Mouse (Mus musculus): ENCODE results near the gene Ces1a.
A peak's percentile ranks its signal among the peaks of the same experiment; 100 is the strongest.

Gene Ces1a

DNA sequence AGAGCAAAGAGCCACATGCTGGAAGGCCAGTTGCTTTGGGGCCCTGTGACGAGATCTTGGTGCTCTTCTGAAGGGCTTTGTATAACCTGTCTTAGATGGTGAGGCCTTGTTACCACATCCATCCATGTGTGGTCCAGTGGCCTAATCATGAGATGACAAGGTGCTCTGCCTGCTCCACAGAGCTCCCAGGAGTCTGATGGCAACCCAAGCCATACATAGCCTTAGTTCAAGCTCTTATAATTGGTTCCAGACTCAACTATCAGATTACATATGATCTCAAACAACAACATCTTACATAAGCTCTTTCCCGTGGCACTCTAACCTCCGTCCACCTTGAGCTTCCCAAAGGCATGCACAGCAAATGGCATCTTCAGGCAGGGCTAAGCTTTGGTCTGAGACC lies at the start of gene Ces1a:
Ces1a (minus strand) TSS at position 101 of the 400 bp plus-strand sequence.
- no peak for DNase-seq (ENCODE audit: low read depth, low spot score)

DNA sequence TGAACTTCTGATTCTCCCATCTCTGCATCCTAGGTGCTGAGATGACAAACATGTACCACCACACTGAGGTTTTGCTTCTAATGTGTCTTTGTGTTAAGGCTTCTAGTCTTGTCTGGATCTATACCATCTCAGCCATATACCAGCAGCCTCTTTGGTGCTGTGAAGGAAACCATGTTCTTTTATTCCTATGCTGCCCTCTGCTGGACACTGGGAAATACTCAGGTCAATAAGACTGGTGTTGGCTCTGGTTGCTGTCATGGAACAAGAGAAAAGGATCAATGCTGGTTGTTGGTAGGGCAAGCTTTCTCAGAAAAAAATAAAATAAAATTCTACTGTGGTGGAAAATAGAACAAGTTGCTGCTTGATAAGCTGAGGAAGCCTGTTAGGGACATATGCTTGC lies 47.4 kb upstream of the Ces1a start:
- peak; percentile 38 for DNase-seq (ENCODE audit: low read depth, low spot score)

DNA sequence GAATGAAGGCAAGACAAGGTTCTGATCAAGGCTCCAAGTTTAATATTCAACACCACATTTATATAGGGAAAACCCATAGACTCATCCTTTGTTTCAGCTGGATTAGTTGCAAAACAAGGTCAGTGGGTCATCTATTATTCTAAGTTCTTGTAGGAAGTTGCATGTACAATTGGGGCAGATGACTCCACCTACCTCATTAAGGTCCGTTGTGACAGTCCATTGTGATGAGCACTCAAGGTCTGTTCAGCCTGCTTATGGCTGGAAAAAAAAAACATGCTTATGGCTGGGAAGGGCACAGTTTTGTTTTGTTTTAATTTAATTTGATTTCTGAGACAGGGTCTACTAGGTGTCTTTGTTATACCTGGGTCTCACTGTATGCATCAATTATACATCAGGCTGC lies 43.3 kb upstream of the Ces1a start:
- DNase-seq (ENCODE audit: low read depth, low spot score), result peak; percentile 75

DNA sequence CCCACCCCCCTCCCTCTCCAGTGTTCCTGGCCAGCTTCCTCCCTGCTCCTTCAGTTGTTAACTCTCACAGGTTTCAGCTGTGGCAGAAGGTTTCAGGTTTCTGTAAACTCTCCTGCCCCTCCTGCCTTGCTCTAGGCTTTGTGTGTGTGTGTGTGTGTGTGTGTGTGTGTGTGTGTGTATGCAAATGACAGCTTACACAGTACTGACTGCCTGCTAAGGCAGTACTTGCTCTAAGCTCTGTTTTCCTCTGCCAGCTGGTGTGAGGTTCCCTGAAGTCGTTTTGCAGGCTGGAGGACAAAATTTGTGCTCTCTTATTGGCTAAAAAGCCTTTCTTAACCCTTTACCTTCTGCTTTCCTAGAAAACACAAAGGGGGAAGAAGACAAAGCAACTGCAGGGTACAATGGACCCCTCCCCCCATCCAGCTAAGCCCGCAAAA lies 40.7 kb upstream of the Ces1a start:
- DNase-seq (ENCODE audit: low read depth, low spot score), result no peak

DNA sequence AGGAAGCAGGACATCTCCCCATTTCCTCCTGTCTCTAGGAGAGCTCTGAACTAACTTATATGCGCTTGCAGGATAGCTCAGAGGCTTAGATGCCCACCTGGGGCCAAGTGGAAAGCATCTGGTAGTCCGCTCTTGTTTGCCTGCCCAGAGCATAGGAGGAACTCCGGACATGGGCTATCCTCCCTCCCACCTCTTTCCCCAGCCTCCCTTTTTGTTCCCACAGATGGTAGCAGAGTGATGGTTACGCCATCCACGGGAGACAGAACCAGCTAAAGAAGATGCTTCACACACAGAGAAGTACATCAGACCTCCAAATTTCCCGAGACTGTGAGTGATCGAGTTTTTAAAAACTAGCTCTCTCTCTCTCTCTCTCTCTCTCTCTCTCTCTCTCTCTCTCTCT lies 40.2 kb upstream of the Ces1a start:
- no peak for DNase-seq (ENCODE audit: low read depth, low spot score)

DNA sequence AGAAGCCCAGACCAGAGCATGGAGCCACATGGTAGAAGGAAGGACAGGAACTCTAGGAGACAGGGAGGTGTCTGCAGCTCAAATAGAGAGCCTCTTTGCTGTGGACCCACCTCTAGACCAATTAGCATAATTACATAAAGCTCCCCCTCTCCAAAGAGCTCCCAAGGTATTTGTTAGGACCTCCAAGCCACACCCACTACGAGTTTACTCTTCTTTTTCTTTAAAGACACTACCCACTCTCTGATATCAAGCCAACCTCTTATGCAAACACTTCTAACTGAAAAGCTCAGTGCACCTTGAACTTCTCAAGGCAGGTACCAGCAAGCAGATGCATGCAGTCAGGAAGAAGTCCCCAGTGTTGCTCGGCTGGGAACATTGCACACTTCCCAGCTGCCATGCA lies 31.9 kb upstream of the Ces1a start, which contains the start of gene Ces1b:
Ces1b (minus strand) TSS at position 131 of the 400 bp plus-strand sequence.
- DNase-seq (ENCODE audit: low read depth, low spot score), result no peak

DNA sequence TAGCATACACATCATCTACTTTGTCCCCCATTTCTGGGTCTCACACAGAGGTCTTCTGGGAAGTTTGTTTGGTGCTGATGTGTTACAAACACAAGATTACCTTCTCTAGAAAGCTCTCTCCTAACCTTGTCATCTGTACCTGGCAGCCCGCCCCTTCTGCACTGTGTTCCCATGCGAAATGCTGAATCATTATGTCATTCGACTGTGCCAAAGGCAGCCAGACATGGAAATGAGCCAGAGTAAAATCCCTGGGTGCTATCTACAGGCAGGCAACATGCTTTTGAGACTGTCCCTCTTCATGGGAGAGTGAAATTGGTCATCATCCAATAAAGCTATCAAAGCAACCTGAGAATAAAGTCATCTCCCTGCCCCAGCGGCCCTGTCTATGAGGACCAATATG lies 27.3 kb upstream of the Ces1a start:
- DNase-seq (ENCODE audit: low read depth, low spot score), result no peak

DNA sequence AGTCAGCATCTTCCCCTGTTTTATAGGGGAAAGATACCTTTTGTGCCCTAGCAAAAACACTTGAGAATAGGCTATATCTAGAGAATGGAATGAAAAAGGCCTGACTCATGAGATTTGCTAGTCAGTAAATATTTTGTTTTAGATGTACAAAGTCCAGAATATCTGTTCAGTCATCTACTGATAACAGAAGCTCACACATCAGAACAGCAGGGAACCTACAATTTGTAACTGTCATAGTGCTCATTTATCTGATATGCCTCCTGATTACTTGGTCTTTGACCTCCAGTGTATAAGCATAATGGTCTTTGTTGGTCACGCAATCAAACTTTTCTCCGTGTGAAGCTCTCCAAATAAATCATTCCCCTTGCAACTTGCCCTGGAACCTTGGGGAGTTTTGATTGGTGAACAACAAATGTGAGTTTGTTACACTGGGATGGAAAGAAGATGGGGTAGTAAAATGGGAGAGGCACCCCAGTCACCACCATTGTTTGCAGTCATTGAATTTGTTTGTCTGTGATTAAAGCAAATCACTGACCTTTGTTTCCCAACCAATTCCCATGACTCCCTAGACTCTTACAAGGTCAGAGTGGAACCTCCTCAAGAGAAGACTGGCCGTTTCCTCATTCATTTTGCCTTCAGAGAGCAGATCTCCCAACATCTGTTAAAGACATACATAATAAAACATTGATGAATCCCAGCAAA lies 15.6 kb upstream of the Ces1a start:
- DNase-seq (ENCODE audit: low read depth, low spot score), result peak; percentile 43

DNA sequence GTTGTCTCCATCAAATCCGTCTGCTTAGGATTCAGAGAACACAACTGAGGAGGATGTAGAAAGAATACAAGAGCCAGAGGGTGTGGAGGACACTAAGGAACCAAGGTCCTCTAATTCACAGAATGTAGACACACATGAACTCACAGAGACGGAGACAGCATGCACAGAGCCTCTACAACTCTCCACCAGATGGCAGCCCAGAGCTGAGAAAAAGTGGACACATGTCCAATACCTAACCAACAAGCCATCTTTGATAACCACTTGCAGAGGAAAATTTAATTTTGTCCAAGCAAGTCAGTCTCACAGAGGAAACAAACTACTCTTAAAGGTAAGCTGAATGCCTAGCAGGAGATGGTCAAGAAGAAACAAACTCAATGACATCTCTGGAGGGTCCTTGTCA lies 11.2 kb upstream of the Ces1a start:
- DNase-seq (ENCODE audit: low read depth, low spot score), result peak; percentile 51

DNA sequence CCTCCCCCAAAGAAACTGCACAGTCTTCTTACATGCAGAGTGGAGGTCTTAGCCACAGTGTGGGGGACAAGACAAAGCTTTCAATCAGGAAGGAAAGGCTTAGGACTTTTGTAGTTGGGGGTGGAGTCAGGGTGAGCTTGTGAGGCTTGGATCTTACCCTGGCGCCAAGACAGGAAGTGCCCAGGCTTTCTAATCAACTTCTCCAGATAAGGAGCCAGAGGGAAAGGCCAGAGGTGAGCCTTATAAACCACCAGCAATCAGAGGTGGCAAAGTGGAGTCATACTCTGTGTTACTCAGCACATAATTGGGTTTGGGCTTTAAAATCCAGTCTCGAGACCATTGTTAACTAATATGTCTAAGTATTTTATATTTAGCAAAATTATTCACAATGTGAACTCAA lies 7.2 kb upstream of the Ces1a start:
- no peak for DNase-seq (ENCODE audit: low read depth, low spot score)

DNA sequence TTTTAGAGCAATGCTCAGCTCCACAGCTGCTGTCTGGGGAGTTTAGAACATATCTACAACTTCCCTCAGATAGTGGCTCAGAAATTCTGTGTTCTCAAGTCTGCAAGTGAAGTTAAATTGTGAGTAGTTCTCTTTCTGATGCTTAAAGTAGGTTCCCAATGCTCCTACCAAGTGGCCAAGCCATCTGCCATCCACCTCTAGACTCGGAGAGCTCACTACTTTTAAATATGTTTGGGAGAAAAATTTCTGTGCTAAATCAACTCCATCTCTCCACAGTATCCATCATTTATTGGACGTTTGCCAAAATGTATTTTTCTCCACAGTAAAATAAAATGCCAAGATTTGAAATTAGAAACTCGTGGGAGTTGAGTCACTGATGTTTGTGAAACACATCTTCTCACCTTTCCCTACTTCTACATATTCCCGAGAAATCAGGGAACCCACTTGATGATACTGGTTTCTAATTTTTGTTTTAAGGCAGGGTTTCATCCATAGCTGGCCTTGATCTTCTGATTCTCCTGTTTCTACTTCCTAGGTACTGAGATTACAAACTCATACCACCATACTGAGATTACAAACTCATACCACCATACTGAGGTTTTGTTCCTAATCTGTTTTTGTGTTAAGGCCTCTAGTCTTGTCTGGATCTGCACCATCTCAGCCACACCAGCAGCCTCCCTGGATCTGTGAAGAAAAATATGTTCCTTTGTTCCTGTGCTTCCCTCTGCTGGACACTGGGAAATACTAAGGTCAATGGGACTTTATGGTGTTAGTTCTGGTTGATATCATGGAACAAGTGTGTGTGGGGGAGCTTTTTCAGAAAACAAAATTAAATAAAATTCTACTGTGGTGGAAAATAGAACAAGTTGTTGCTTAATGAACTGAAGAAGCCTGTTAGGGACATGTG lies 771 bp upstream of the Ces1a start:
- DNase-seq (ENCODE audit: low read depth, low spot score), result no peak

DNA sequence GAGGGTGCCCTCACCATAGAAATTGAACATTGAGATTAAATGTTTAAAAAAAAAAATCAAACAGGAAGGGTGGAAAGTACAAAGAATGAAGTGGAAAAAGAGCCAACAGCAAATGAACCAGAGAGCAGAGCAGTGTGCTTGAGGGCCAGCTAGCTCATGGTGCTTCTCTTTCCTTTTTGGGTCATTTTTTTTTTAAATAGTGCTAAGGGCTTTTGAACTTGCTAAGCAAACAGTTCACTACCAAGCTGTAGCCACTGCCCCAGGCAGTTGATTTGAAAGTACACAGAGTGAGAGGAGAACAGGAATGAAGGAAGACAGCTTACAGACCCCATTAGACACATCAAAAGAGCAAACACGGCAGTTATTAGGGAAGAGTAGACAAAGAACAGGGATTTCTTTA lies 4.9 kb downstream of the Ces1a start:
- no peak for DNase-seq (ENCODE audit: low read depth, low spot score)

DNA sequence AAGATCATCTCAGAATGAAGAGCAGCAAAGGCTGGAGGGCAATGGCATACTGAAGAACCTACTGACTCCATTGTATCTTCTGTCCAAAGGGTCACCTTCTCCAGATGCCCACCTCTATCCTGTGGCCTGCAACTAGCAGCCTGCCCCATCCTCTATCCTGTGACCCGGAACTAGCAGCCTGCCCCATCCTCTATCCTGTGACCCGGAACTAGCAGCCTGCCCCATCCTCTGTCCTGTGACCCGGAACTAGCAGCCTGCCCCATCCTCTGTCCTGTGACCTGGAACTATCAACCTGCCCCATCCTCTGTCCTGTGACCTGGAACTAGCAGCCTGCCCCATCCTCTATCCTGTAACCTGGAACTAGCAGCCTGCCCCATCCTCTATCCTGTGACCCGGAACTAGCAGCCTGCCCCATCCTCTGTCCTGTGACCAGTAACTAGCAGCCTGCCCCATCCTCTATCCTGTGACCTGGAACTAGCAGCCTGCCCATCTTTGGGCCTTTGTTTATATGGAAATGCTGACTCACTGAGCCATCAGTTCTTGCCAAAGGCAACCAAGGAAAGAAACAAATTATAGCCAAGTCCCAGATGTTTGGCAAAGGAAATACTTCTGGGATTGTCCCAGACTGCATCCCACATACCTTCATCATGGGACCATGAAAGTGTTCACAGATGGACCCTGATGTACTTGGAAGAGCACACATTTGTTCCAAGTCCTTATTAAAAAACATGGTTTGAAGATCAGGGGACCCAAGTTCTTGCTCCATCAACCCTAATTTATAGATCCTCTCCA lies 7.0 kb downstream of the Ces1a start:
- DNase-seq (ENCODE audit: low read depth, low spot score), result peak; percentile 17

DNA sequence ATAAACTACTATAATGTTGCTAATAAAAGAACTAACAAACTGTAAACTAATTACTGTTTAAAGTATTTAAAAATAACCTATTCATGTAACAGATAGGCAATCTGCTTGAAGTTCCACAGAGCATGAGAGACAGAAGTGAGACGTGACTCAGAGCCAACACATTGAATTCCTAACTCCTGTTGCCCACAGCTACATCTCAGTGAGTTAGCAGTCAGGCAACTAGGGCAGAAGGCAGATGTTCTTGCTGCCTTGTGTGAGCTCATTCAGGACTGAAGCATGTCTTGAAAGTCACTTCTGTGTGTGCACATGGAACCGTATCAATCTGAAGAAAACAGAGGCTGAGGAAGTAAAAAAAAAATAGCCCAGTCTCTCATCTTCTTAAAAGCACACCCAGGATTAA lies 7.7 kb downstream of the Ces1a start:
- no peak for DNase-seq (ENCODE audit: low read depth, low spot score)

DNA sequence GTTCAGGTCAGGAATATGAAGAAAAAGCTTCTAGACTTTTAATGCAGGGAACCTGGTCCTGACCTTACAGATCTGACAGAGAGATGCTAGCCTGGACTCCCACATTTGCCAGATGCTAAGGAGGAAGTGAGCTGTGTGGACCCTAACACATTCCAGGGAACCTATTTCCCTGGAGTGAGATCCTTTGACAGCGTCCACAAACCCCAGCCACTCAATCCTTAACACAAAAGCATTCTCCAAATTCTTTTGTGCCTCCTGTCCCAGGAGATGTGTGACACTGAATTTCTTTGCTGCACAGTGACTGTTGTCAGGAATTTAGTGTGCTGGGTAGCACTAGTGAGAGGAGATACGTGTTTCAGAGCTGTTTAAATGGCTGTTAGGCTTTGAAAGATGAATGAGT lies 9.2 kb downstream of the Ces1a start:
- peak; percentile 57 for DNase-seq (ENCODE audit: low read depth, low spot score)

DNA sequence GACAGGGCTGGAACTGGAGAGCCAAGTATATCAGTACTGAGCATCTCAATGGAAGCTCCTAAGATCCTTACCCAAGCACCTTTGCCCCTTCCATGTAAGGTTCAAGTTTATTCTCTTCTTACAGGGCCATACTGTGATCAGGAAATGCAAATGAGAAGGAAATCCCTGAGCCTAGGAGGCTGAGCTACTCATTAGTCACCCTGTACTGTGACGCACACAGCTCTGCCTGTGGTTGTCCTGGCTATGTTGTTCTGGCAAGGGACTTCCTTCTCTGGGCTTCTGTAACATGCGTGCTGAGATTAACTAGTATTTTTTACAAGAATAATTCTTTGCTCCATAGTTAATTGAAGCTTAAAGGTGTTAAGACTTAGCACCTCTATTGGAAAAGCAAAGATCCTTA lies 17.3 kb downstream of the Ces1a start:
- DNase-seq (ENCODE audit: low read depth, low spot score), result no peak

DNA sequence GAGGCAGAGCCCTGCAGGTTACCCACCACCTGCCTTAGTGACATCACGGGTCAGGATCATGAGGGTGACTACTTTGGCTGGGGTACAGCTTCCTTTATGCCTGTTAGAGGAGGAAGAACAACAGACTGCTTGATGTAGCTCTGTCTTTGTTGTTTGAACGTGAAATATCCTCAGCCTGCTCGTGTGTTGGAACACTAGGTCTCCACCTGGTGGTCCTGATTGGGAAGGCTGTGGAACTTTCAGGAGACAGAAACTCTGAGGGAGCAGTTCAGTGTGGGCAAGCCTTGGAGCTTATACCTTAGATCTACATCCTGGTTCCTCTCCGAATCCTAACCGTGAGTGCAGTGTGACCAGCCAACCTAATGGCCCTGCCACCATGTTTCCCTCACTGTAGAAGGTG lies 26.3 kb downstream of the Ces1a start:
- DNase-seq (ENCODE audit: low read depth, low spot score), result peak; percentile 17

DNA sequence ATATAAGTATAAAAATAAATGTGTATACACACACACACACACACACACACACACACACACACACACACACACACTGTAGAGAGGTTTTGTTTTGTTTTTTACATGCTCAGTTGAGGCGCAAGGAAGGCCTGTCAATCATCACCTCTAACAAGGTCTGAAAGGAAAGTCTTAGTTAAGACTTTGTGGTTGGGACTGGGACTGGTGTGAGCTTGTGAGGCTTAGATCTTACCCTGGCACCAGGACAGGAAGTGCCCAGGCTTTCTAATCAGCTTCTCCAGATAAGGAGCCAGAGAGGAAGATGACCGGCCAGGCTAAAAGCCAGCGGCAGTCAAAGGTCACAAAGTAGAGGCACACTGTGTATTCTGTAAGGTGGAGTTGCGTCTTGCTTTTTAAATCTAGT lies 33.7 kb downstream of the Ces1a start:
- no peak for DNase-seq (ENCODE audit: low read depth, low spot score)

DNA sequence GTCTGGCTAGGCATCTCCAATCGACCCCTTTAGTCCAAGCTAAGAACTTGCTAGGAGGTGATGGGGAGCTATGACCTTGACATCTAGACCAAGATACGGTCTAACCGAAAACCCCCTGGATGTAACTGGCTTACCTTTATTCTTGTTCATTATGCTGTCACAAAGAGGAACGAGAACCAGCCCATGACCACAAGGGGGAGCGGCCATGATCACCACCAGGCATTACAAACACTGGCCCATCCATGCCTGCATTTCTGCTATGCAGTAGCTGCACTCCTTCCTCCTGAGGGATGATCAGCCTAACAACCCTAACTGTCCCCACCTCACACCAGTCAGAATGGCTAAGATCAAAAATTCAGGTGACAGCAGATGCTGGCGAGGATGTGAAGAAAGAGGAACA lies 35.8 kb downstream of the Ces1a start:
- DNase-seq (ENCODE audit: low read depth, low spot score), result no peak

DNA sequence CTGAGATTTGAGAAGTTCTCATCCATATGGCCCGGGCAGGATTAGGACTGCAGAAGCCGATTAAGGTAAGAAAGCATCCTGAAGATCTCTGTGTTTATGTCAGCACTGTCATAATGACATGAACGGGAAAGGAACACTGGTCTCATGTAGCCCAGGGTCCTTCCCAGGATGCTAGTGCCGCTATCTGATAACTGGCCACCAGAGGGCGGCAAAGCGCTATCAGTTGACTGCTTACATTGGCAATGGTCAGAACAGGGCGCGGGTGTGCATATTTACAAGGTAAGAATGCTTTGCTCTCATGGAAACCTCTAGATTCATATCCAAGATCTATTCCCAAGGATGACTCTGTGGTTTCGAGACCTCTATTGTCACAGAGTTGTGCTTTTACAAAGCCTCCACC lies 36.6 kb downstream of the Ces1a start:
- DNase-seq (ENCODE audit: low read depth, low spot score), result peak; percentile 73

DNA sequence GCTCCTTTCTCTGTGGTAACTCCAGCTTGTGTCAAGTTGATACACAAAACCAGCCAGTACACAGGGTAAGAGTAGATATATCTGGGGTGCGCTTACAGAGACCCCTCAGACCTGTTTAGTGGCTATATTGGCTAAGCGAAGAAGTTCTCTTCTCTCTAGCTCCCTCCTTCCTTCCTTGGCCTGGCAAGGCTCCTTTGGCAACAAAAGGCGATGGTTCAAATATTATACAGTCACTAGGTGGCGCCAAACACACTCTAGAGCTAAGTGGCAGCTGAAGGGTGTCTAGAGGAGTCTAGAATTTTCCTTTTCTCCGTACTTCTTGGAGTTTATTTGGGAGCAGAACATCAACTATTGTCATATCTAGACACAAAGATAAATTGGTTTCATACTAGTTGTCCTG lies 37.7 kb downstream of the Ces1a start:
- peak; percentile 75 for DNase-seq (ENCODE audit: low read depth, low spot score)

DNA sequence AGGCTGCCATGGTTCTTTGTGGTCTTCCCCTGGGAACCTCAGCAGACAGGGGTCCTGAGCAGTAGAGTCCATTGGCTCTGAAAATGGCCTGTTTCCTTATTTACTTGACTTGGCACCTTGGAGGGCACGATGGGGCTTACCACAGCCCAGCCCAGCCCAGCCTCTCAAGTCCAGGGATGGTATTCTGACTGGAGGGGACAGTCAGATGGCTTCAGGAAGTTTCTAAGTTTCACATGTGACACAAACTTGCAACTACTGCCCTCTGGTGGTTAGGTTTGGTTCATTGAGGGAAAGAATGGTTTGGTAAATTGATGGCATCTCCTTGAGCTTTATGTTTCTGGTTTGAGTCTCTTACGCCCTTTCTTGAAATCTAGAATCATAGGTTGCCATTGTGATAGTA lies 49.4 kb downstream of the Ces1a start:
- DNase-seq (ENCODE audit: low read depth, low spot score), result peak; percentile 67

Measured in ZHBTc4 (cell line).